ENCODE assay signal across 9 mouse cellular contexts in genomic region chrX:102159778-102160177, GRCm38 (mm10). TPM values are rescaled to one million over a fixed set of nuclear protein-coding genes. Genes with fewer than 3 reads are reported as not detected.
DNase-seq lines count a peak whose midpoint lies in the region; ATAC-seq lines count a peak whose summit lies in the region.
"Had no signal": no experiment of that assay in that cellular context is flagged by ENCODE, and none has a peak within 500 bp of the region (broad histone marks: within the 10 kb centered on the region; RNA-seq: fewer than 3 reads in every experiment).

No protein-coding gene starts in this region.

- no peak for ATAC-seq in kidney, embryonic 16.5 days (ENCODE audit: low FRiP score, low TSS enrichment)
- ATAC-seq in erythroid progenitor cell, adult 5-6 weeks (replicated peaks; ENCODE audit: low FRiP score, poor library complexity, severe bottlenecking), result no peak

- H3K4me3 ChIP-seq in kidney, embryonic 16.5 days (ENCODE audit: low read length), result no peak overlapping the region
- H3K4me3 ChIP-seq: neural tube, embryonic 12.5 days had no signal

- no peaks in the 10 kb centered on the region for H3K27me3 ChIP-seq in kidney, embryonic 16.5 days (ENCODE audit: insufficient read depth, low read length)
- H3K27me3 ChIP-seq: neural tube, embryonic 12.5 days had no signal

- H3K4me2 ChIP-seq in kidney, embryonic 16.5 days (replicated peaks; ENCODE audit: low read depth, low read length), result no peak overlapping the region
- H3K4me2 ChIP-seq: neural tube, embryonic 12.5 days had no signal

- WGBS in kidney, embryonic 16.5 days, result 67% methylated on average over 2 of the region's 2 CpGs

- no peaks in the 10 kb centered on the region for H3K36me3 ChIP-seq in kidney, embryonic 16.5 days (ENCODE audit: insufficient read depth, low read length)
- H3K36me3 ChIP-seq: neural tube, embryonic 12.5 days had no signal

- H3K4me1 ChIP-seq in kidney, embryonic 16.5 days (ENCODE audit: insufficient read depth, low read length), result no peaks in the 10 kb centered on the region
- H3K4me1 ChIP-seq: neural tube, embryonic 12.5 days had no signal

- no peak overlapping the region for H3K9ac ChIP-seq in kidney, embryonic 16.5 days (replicated peaks; ENCODE audit: low read length)
- H3K9ac ChIP-seq: neural tube, embryonic 12.5 days had no signal

- DNase-seq in kidney, adult 18-20 months, result peak; percentile 46
- DNase-seq in CD8-positive naive resting alpha-beta T cell, adult 2 months (ENCODE audit: low read depth in 2 of 2, low spot score in 2 of 2), result peak; percentile 7 to 47
- peak; percentile 63 for DNase-seq in ZHBTc4 (ENCODE audit: low read depth, low spot score)
- DNase-seq in induced T-regulatory cell, adult 2 months (ENCODE audit: low read depth), result peak; percentile 77
- DNase-seq in spleen, postnatal 10 days (ENCODE audit: low spot score in 2 of 2), result peak; percentile 31 to 61
- DNase-seq in neural tube, embryonic 10.5 days (ENCODE audit: extremely low spot score, low spot score), result no peak

- H3K9me3 ChIP-seq in kidney, embryonic 16.5 days (ENCODE audit: low read length), result no peaks in the 10 kb centered on the region
- H3K9me3 ChIP-seq: neural tube, embryonic 12.5 days had no signal

- H3K27ac ChIP-seq in kidney, embryonic 16.5 days (ENCODE audit: low read length), result no peak overlapping the region
- H3K27ac ChIP-seq: neural tube, embryonic 12.5 days had no signal

RNA-seq across cellular contexts. Expression of gene Ercc6l, which starts 2.9 kb away (rescaled TPM):
- polyA plus RNA-seq in kidney, embryonic 16.5 days (2015; fragmentation: Nextera tagmentation; extraction: Ambion mirVana), result 13.5 and 14.1 TPM in 2 replicates
- 24.3 and 26.7 TPM in 2 replicates for total RNA-seq in erythroid progenitor cell, adult 5-6 weeks (2015; ENCODE audit: low replicate concordance)
- total RNA-seq in erythroid progenitor cell, adult 5-6 weeks (2017; ENCODE audit: low replicate concordance), result 30.9 and 34.0 TPM in 2 replicates

RNA-seq across cellular contexts. Expression of gene Rps4x, which starts 29.4 kb away (rescaled TPM):
- 719 and 735 TPM in 2 replicates for polyA plus RNA-seq in kidney, embryonic 16.5 days (2015; fragmentation: Nextera tagmentation; extraction: Ambion mirVana)
- total RNA-seq in erythroid progenitor cell, adult 5-6 weeks (2015; ENCODE audit: low replicate concordance), result 982 and 1,015 TPM in 2 replicates
- 394 and 635 TPM in 2 replicates for total RNA-seq in erythroid progenitor cell, adult 5-6 weeks (2017; ENCODE audit: low replicate concordance)

RNA-seq across cellular contexts. Expression of gene Pin4, which starts 40.5 kb away (rescaled TPM):
- 56.7 and 65.1 TPM in 2 replicates for polyA plus RNA-seq in kidney, embryonic 16.5 days (2015; fragmentation: Nextera tagmentation; extraction: Ambion mirVana)
- 53.7 TPM in 1 of 2 replicates, not detected in the other for total RNA-seq in erythroid progenitor cell, adult 5-6 weeks (2015; ENCODE audit: low replicate concordance)
- 42.7 and 82.7 TPM in 2 replicates for total RNA-seq in erythroid progenitor cell, adult 5-6 weeks (2017; ENCODE audit: low replicate concordance)
